Mouse (Mus musculus) spleen, postnatal 36 days (tissue): Measurements from ENCODE around the gene Nfib.

Experiments
- DNase-seq, 2 experiments: peaks; one replicate each; pipeline ENCODE4 v3.0.0; 2022; ENCODE audit warnings: low spot score in 2 of 2, mixed read lengths in 1 of 2

Gene Nfib

DNA sequence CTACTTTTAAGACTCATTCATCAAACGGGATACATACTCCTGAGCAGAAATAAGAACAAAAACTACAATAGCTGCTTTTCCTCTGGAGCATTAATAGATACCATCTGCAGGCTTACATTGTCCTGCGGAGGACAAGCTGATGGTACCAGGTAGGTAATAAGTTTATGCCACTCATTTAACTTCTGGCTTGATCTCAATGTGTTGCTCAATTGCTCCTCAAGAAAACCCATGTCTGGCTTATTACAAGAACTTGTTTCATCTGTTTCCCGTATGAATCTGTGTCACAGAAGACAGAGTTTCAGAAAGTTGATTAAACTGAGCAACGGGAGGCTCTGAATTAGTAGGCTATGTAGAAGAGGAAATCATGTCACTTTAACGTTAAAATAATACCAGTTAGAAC, 457.5 kb downstream of the Nfib start:
- no peak for DNase-seq

GRCm38 (mm10) chr4:82246290-82246689, 459.3 kb downstream of the Nfib start:
- DNase-seq, result no peak
